Mouse (Mus musculus): ENCODE measurements around the gene Olfr1392.

- TF ChIP-seq POLR2A (IDR thresholded peaks at IDR 0.05; ENCODE audit: control insufficient read depth, low read depth, low read length) = no peak
- no peak for TF ChIP-seq CTCF (IDR thresholded peaks at IDR 0.05; ENCODE audit: control insufficient read depth, insufficient read depth, insufficient replicate concordance, low read depth, low read length)
These were observed 39.3 kb upstream of the Olfr1392 start for GRCm38 (mm10) chr11:49245634-49246415.

All from testis, adult 2 months (tissue).